Mouse (Mus musculus) stomach, postnatal 0 days (tissue): ENCODE results near the gene Pou3f1.

ENCODE experiments used
- CTCF ChIP-seq: IDR thresholded peaks from 2 replicates; pipeline ENCODE4 v1.5.1; 2016; ENCODE audit warnings: antibody characterized with exemption, low read depth, mild to moderate bottlenecking, moderate library complexity
- EP300 ChIP-seq: optimal IDR thresholded peaks from 2 replicates; pipeline ENCODE3; 2016; ENCODE audit warnings: antibody characterized with exemption

DNA sequence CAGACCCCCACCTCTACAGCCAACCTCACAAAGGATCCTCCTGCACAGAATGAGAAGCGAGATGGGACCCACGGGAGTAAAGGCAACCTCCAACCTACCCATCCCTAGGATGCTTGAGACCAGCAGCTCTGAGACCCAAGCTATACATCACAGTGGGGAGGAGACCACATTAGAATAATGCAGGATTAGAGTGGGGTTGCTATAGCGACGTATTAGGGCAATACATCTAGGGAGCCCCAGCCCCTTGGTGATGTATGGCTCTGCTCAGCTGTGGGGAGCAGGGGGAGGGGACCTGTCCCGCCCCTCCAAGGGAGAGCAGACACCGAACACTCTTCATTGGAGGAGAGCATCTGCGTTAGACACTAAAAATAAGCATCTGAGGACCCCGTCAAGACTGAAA lies 11.5 kb downstream of the Pou3f1 start:
- TF ChIP-seq EP300 (no peak), CTCF (no peak)
